Mouse (Mus musculus): ENCODE results near the gene Cct5.

Cct5 gene

GRCm38 (mm10) chr15:31601646-31602374 is at the start of gene Cct5, which contains the start of gene Fam173b:
Gene Cct5 (minus strand): TSS chr15:31601804.
Gene Fam173b (plus strand): TSS chr15:31601852.
- peak; percentile 99 for DNase-seq

GRCm38 (mm10) chr15:31650821-31651220 is 49.2 kb upstream of the Cct5 start:
- no peak for DNase-seq

- DNase-seq: no peak
Observed at GRCm38 (mm10) chr15:31649691-31650090, 48.1 kb upstream of the Cct5 start.

GRCm38 (mm10) chr15:31647851-31648569 is 46.4 kb upstream of the Cct5 start:
- no peak for DNase-seq

- DNase-seq: no peak
Observed at GRCm38 (mm10) chr15:31647225-31647624, 45.6 kb upstream of the Cct5 start.

- no peak for DNase-seq
Observed at GRCm38 (mm10) chr15:31636091-31636595, 34.5 kb upstream of the Cct5 start.

- DNase-seq: peak; percentile 75 to 78
Observed at GRCm38 (mm10) chr15:31634582-31634981, 33.0 kb upstream of the Cct5 start.

GRCm38 (mm10) chr15:31632478-31632877 is 30.9 kb upstream of the Cct5 start:
- DNase-seq: peak in 1 of 2 experiments; percentile 28

GRCm38 (mm10) chr15:31631396-31631858 is 29.8 kb upstream of the Cct5 start:
- DNase-seq: no peak

GRCm38 (mm10) chr15:31629556-31629955 is 28.0 kb upstream of the Cct5 start:
- no peak for DNase-seq

GRCm38 (mm10) chr15:31628180-31628579 is 26.6 kb upstream of the Cct5 start:
- peak in 1 of 2 experiments; percentile 32 for DNase-seq

- DNase-seq: no peak
Observed at GRCm38 (mm10) chr15:31627277-31628154, 25.9 kb upstream of the Cct5 start.

- peak; percentile 50 for DNase-seq
Observed at GRCm38 (mm10) chr15:31619521-31619920, 17.9 kb upstream of the Cct5 start.

- no peak for DNase-seq
Observed at GRCm38 (mm10) chr15:31617261-31617660, 15.7 kb upstream of the Cct5 start.

GRCm38 (mm10) chr15:31614666-31615065 is 13.1 kb upstream of the Cct5 start:
- DNase-seq: no peak

- no peak for DNase-seq
Observed at GRCm38 (mm10) chr15:31613826-31614453, 12.3 kb upstream of the Cct5 start.

- no peak for DNase-seq
Observed at GRCm38 (mm10) chr15:31611976-31612375, 10.4 kb upstream of the Cct5 start.

GRCm38 (mm10) chr15:31611027-31611426 is 9.4 kb upstream of the Cct5 start:
- DNase-seq: peak; percentile 74 to 80

- peak in 1 of 2 experiments; percentile 47 for DNase-seq
Observed at GRCm38 (mm10) chr15:31606821-31607220, 5.2 kb upstream of the Cct5 start.

- DNase-seq: peak; percentile 42 to 46
Observed at GRCm38 (mm10) chr15:31603113-31603512, 1.5 kb upstream of the Cct5 start.

- DNase-seq: peak; percentile 84 to 86
Observed at GRCm38 (mm10) chr15:31602426-31602825, 822 bp upstream of the Cct5 start.

- no peak for DNase-seq
Observed at GRCm38 (mm10) chr15:31601279-31601645, 342 bp downstream of the Cct5 start.

All from cerebellum, postnatal 10 days (tissue).